Mouse (Mus musculus): ENCODE measurements at regions not wholly inside any gene's neighbourhood (a gene's known extent, or its start where the extent isn't known, plus 50 kb on each side); places are given as distances from the start of the nearest gene placed in this dataset.

DNA sequence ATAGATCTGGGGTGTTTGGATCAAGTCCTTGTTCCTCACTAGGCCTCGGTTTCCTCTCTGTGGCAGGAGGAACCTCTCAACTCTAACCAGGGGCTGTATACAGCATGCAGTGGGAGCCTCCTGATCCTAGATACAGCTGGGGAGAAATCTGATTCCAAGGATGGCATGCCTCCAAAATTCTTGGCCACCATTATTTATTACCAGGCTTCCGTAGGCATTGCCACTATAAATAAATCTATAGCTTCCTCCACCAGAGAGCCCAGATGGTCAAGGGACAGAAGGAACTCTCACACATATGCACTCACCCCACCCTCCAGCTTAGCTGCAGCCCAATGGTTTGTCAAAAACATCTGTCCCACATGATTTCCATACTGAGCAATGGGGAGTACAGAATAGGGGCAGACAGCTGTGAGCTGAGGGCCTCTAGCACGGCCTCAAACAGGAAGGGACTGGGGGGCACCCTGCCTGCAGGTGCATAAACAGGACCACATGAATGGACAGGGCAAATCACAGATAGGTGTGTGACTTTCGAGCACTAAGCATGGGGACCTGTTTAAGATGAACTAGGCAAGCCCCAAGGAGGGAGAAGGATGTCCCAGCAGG lies 100.8 kb upstream of the Mgme1 start:
- DNase-seq (ENCODE audit: low read depth, low spot score): no peak

- no peak for DNase-seq (ENCODE audit: low read depth, low spot score)
Measured at GRCm38 (mm10) chr2:144172100-144172770, 98.2 kb upstream of the Mgme1 start.

DNA sequence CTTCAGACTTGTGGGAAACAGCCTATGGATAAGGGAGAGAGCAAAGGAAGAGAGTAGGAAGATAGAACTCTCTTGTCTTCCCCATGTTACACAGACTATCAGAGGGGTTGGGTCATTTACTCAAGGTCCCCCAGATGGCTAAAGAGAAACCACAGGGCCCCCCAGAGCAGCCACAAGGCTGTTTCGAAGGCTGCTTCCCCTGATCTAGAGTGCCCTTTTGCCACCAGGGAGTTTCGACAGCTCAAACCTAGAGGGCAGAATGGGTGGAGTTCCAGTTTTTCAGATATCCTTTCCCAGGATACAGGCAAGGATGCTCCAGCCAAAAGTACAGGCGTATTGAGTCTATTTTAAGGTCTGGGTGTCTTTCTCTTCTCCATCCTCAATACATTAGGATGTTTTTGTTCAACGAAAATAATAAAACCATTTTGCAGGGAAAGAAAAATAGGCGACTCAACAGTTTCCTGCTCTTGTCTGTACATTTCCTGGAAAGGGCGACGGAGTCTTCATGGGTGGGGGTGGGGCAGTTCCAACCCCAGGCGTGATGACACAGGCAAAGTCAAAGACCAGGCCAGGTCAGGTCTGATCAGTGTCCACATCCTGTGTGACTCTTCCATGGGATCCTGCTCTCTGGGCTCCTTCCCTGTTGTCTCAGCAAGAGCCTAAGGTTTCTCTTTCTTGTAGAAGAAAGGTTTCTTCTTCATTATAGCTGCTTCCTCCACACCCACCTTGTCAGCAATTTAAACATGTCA lies 96.9 kb upstream of the Mgme1 start:
- no peak for DNase-seq (ENCODE audit: low read depth, low spot score)

GRCm38 (mm10) chr2:144174366-144175035 lies 96.0 kb upstream of the Mgme1 start:
- no peak for DNase-seq (ENCODE audit: low read depth, low spot score)

GRCm38 (mm10) chr2:144176508-144177170 lies 93.8 kb upstream of the Mgme1 start:
- DNase-seq (ENCODE audit: low read depth, low spot score): no peak

DNA sequence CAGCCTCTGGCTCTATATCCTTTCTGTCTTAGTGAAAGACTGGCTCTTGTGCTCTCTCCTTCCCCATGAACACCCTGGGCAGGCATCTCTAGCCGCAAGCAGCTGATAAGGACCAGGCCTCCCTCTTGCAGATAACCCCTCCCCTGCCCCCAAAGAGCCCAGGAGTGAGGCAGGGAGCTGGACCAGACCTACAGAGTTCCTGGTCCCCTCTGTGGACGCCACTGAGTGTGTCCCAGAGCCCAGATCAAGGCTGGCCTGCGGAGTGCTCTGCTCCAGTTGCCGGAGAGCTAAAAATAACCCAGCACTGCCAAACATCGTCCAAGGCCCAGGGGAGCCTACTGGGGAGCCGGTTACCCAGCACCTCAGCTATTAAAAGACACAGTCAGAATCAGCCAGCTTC lies 93.2 kb upstream of the Mgme1 start:
- DNase-seq (ENCODE audit: low read depth, low spot score): no peak

DNA sequence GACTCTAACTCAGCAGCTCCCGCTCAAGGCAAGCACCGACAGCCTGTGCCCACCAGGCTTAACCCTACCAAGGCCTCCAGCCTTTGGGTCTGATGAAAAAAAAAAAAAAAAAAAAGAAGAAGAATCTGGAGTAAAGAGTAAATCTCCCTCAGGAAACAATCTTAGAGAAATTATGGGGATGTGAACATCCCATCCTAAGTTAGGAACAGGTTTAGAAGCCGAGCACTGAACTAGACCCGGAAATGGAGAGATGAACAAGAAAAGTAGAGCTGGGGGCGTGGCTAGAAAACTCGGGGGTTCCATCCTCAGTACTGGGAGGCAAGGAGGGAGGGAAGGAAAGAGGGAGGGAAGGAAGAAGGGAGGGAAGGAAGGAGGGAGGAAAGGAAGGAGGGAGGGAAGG lies 92.5 kb upstream of the Mgme1 start:
- no peak for DNase-seq (ENCODE audit: low read depth, low spot score)

DNA sequence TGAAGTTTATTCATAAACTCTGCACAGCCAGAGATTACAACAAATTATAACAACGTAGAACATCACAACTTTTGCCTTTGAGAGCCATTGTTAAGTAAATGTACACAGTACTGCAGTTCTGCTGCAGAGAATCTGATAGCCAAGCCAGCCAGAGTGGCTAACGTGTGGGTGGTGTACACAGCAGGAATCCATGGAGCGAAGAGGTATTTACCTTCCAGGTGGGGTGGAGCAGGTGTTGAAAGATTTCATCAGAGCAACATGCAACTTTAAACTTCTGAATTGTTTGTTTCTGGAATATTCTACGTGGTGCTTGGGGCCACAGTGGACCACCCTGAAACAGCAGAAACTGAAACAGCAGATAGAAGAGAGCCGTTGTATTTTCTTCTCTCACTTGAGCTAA lies 88.4 kb upstream of the Mgme1 start:
- no peak for DNase-seq (ENCODE audit: low read depth, low spot score)

- DNase-seq (ENCODE audit: low read depth, low spot score): no peak
Measured at GRCm38 (mm10) chr2:144182542-144182941, 87.9 kb upstream of the Mgme1 start.

- no peak for DNase-seq (ENCODE audit: low read depth, low spot score)
Measured at GRCm38 (mm10) chr2:144183371-144183944, 87.0 kb upstream of the Mgme1 start.

- DNase-seq (ENCODE audit: low read depth, low spot score): no peak
Measured at GRCm38 (mm10) chr2:144185175-144185574, 85.3 kb upstream of the Mgme1 start.

DNA sequence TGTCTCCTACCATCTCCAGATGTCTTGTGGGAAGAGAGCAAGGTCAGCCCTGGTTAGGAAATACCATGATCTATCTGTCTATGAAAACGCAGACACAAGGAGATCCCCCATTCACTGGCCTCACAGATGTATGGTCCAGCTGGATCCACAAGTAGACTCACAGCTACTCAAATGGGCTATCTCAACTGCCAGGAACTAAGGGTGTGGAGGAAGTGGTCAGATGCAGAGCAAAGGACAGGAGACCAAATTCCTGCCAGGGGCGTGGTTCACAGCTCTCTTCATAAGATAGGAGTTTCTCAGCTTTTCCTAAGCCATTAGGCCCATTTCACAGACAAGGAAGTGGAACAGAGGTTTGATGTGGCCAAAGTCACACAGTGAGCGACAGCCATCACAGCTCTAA lies 84.0 kb upstream of the Mgme1 start:
- no peak for DNase-seq (ENCODE audit: low read depth, low spot score)

DNA sequence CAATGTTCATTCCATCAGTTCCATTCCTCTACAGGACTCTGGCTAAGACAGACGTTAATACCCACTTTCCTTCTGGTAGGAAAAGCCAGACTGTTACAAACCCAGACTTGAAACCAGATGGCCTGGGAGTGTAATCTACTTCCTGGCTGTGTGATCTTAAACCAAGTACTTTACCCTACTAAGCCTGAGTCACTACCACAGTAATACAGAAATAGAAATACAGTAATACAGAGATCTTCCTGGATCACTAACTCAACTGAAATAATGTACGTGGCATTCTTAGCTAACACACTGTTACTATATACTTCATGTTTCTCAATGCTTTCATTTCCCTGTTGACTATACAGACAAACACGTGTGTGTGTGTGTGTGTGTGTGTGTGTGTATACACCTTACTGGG lies 82.4 kb upstream of the Mgme1 start:
- DNase-seq (ENCODE audit: low read depth, low spot score): no peak

DNA sequence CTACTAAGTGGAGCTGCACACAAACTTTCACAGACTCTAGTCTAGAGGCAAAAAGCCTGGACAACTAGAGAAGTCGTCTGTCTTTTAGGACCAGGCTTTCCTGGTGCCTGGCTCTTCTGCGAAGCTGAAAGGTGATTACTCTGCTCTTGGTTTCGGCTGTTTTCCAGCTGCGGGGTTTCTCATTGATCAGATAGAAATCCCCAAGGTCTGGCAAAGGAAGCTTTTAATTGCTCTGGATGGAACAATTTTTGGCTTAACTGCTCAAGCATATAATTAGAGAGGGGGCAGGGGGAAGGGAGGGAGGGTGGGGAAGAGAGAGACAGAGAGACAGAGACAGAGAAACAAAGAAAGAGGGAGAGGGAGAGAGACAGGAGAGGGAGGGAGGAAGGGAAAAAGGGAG lies 82.0 kb upstream of the Mgme1 start:
- no peak for DNase-seq (ENCODE audit: low read depth, low spot score)

DNA sequence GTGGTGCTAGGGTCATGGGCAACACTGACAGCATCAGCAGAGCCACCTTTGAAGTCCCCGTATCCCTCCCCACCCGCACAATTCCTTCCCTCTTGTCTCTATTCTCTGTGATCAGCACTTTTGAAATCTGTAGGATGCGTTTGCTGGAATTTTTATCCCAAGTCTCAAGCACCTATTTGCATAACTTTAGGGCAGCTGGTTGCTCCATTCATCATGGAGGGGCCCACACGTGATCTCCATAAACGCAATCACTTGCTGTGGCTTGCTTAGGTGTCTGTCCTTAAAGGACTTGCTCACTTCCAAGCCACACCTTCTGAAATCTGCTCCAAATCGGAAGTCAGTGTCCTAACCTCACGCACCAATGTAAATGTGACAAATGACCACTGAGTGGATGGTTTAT lies 80.7 kb upstream of the Mgme1 start:
- no peak for DNase-seq (ENCODE audit: low read depth, low spot score)

DNA sequence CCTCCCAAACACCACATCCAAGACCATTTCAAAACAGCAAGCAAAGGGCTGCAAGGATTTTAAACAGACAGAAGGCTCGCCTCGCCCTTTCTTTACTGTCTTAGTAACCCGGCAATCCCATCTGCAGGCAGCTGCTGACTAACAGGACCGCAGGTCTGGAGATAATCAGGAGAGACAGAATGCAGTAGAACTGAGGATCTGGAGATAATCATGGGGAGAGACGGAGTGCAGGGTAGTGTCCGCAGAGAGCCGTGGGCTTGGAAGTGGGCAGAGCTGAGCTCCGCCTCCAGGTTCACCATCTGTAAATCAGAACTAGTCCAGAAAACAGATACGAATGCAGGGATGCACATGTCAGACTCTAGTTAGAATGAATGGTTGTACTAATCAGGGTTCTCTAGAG lies 79.4 kb upstream of the Mgme1 start:
- DNase-seq (ENCODE audit: low read depth, low spot score): no peak

DNA sequence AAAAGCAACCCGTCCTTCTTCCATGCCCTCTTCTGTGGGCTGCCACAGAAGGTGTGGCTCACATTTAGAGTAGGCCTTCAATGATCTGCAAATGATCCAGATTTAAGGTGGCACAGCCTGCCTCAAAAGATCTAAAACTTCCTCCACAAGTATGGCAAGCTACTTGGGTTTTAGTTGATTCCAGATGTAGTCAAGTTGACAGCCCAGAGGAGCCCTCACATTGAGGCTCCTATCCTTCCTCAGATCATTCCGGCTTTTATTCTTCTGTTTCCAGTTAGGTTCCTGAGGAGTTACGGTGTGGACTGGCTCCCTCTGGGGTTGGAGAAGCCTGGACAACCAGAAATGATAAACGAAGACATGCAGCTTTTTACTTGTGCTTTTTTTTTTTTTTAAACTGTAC lies 78.8 kb upstream of the Mgme1 start:
- DNase-seq (ENCODE audit: low read depth, low spot score): no peak

- DNase-seq (ENCODE audit: low read depth, low spot score): no peak
Measured at GRCm38 (mm10) chr2:144192428-144192827, 78.0 kb upstream of the Mgme1 start.

DNA sequence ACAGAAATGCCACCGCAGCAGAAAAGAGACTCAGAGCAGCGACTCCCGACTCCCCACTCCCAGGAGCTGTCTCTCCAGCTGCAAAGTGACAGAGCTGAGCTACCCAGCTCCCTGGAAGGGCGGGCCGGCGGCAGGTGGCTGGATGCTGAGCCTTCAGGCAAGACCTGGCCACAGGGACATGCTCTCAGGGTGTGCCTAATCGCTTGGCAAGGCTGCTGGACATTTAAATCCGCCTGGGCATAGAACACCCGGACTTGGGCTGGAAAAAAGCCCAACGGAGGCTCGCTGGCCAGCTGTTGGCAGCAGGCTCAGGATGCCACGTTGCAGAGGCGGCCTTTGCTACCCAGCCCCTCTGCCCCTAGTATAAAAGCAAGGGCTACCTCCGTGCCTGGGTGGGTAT lies 74.6 kb upstream of the Mgme1 start:
- DNase-seq (ENCODE audit: low read depth, low spot score): no peak

DNA sequence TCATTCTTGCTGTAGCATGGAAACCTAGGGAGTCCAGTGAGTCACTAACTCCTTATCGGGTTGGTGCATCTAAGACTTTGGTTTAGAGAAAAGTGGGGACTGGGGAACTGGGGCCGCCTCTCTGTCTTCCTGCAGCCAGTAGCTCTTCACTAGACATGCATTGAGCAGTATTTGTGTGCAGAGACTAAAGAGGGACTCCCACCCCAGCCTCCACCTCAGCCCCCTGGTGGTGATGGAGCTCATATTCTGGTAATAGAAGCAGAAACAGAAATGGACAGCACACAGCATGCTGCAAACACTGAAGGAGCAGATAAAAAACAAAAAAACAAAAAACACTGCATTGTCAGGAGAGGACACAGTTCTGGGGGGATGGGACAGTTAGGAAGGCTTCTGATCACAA lies 73.3 kb upstream of the Mgme1 start:
- no peak for DNase-seq (ENCODE audit: low read depth, low spot score)

GRCm38 (mm10) chr2:144198326-144199051 lies 72.0 kb upstream of the Mgme1 start:
- no peak for DNase-seq (ENCODE audit: low read depth, low spot score)
